Mouse (Mus musculus) C2C12 (cell line): ENCODE measurements around the gene Hoxb6.

Source experiments
- CEBPB ChIP-seq: IDR thresholded peaks from one replicate; pipeline ENCODE4 v1.6.1; 2011; ENCODE audit warnings: low read depth, mild to moderate bottlenecking, control low read depth, moderate library complexity
- CTCF ChIP-seq: IDR thresholded peaks from one replicate; pipeline ENCODE4 v1.5.1; 2011; ENCODE audit not compliant: control insufficient read depth, insufficient read depth, insufficient read length
- FOSL1 ChIP-seq: IDR thresholded peaks from one replicate; pipeline ENCODE4 v1.8.0; 2011; ENCODE audit warnings: mild to moderate bottlenecking, low read length; ENCODE audit not compliant: poor library complexity, insufficient read depth, severe bottlenecking
- MAX ChIP-seq: IDR thresholded peaks from one replicate; pipeline ENCODE4 v1.6.1; 2011; ENCODE audit warnings: mild to moderate bottlenecking, control low read depth
- MYOG ChIP-seq: IDR thresholded peaks from one replicate; pipeline ENCODE4 v1.6.1; 2011; ENCODE audit not compliant: control insufficient read depth, insufficient read length; ENCODE audit errors: extremely low read depth

- no peak for TF ChIP-seq CTCF
- no peak for TF ChIP-seq CEBPB
- TF ChIP-seq MYOG, result no peak
- no peak for TF ChIP-seq FOSL1
- TF ChIP-seq MAX, result no peak
These were observed 36.3 kb upstream of the Hoxb6 start for GRCm38 (mm10) chr11:96255996-96256445.
